Mouse (Mus musculus) thymus, adult 2 months (tissue): ENCODE measurements around the gene Whrn.

Source experiments
- CTCF ChIP-seq: fragments of 200-500 bp; IDR thresholded peaks from 2 replicates; pipeline ENCODE4 v1.5.1; 2012; ENCODE audit warnings: mild to moderate bottlenecking, control low read depth, low read length, moderate library complexity, borderline replicate concordance; ENCODE audit not compliant: control insufficient read depth, poor library complexity, insufficient read depth; ENCODE audit errors: extremely low read depth
- POLR2A ChIP-seq: fragments of 200-500 bp; IDR thresholded peaks from 2 replicates; pipeline ENCODE4 v1.6.1; 2012; ENCODE audit warnings: mild to moderate bottlenecking, low read length, control low read depth, moderate library complexity; ENCODE audit not compliant: control insufficient read depth, poor library complexity, insufficient read depth; ENCODE audit errors: extremely low read depth

DNA sequence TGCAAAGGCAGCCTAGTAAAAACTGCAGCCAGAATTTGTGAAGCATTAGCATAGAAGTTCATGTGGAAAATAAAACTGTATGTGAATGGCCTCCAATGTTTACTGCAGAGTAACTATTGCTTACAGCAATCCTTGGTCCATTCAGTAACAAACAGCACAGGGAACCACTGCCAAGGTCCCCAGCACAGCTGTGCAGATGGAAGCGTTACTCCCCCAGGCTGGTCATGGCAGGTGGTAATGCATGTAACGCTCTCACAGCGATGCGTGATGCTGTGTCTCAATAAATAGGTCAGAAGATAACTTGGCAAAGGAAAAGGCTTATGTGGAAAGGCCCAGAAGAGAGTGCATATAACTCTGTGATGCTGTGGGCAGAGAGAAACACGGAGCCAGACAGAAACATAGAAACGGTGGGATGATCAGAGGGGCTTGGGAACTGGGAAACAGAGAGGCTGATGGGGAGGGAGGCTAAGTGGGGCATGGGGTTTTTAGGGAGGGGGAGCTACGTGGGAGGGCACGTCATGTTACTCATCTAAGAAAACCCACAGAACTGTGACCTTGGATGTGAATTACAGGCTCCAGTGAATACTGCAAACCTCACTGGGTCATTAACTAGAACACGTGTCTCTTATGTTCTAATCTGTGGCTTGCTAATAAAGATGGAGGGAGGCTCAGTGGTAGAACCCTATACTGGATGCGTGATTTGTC is 51.3 kb downstream of the Whrn start:
- TF ChIP-seq CTCF (no peak), POLR2A (no peak)
